Mouse (Mus musculus) spleen, postnatal 4 days (tissue): ENCODE results near the gene Dazap2.
"Not testable (repeated sequence)": the region's sequence is repeated elsewhere in the genome, so short reads cannot be mapped to it uniquely, and the experiment has no call there.

Experiments used
- DNase-seq, 2 experiments: peaks; one replicate each; pipeline ENCODE4 v3.0.0; 2022; ENCODE audit warnings: low spot score in 2 of 2

The Dazap2 gene

GRCm38 (mm10) chr15:100614996-100615824 lies at the start of gene Dazap2:
Dazap2 (plus strand) TSS chr15:100615349.
- peak; percentile 100 for DNase-seq

DNA sequence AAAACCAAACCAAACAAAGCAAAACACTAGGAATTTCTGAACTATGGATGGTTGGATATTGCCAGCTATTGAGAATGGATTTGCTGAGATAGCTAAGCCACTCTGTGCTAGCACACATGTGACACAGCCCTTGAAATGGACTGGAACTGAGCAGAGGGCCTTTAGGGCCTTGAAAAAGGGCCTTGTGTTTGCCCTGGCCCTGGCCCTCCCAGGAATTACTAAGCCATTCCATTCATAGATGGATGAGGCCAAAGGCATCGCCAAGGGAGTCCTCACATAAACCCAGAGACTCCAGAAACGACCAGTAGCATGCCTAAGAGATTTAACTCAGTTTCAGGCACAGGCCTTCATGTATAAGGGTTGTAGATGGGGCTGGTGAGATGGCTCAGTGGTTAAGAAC lies 48.6 kb upstream of the Dazap2 start:
- DNase-seq, result no peak

DNA sequence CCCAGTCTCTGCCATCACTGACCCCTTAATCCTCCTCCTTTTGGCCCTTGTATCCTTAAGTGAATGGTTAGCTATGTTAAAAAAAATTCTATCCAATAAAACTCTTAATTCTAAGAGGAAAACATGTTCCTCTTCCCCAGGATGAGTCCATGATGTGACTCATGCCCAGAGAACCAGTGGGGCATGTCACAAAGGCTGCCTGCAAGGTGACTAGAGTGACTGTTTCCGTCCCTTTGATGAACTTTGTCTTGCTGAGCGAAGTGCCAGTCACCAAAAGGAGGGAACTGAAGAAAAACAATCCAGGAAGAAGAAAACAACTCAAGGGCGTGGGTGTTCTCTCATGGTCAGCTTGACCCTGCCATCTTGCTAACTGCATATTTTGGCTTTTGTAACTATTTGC lies 45.9 kb upstream of the Dazap2 start:
- DNase-seq, result no peak

DNA sequence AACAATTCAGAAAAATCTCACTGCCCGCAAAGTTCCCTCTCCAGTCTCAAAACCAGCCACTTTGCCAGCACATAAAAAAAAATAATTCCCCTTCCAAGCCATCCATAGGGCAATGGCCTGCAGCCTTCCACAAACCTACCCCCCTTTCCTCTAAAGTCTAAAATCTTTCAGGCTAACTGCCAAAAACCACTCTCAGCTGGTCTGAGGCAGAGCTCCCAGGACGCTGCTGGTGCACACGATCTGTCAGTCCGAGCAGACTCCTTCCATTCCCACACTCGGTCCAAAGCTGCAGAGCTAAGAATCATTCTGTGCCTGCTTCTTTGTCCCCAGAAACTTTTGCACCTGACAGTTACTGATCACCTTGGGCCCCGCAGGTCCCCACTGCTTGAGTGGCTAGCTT lies 41.2 kb upstream of the Dazap2 start:
- DNase-seq, result no peak

GRCm38 (mm10) chr15:100574378-100574777 lies 40.8 kb upstream of the Dazap2 start:
- DNase-seq, result no peak

GRCm38 (mm10) chr15:100575366-100575765 lies 39.8 kb upstream of the Dazap2 start:
- no peak for DNase-seq

- no peak for DNase-seq
Observed at GRCm38 (mm10) chr15:100576392-100576791, 38.8 kb upstream of the Dazap2 start.

DNA sequence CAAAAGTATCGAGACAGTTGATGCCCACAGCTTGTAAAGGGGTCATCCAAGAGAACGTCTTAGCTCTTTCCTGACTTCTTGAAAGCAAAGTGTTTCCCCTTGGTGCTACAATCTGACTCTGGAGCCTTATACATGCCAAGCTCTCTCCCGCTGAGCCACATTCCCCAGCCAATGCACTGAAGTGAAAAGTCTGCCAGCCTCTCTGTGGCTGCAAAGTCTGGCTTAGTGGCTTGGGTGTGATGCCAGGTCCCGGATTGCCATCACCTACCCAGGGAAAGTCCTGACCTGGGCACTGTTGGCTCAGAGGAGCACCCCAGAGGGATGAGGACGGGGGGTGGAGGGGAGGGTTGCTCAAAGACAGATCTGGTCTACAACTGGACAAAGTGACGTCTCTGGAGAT lies 38.3 kb upstream of the Dazap2 start:
- DNase-seq, result no peak

DNA sequence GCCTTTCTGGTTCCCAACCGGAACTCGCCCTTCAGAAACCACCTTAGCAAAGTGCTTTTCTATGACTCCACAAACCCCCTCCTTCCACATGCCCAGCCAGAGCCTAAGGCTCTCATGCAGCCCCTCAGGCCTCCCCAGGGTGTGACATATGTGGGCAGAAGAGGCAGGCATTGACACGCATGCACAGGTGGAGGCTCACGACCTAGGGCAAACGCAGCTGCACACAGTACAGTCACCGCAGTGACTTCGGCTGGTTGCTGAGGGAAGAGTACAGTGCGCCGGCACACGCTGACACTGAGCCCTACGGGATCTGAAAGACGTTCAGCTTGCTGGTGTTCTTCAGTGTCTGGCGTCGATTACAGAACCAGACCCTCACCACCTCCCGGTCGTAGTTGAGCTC lies 37.2 kb upstream of the Dazap2 start:
- no peak for DNase-seq

GRCm38 (mm10) chr15:100580108-100580507 lies 35.0 kb upstream of the Dazap2 start:
- no peak for DNase-seq

DNA sequence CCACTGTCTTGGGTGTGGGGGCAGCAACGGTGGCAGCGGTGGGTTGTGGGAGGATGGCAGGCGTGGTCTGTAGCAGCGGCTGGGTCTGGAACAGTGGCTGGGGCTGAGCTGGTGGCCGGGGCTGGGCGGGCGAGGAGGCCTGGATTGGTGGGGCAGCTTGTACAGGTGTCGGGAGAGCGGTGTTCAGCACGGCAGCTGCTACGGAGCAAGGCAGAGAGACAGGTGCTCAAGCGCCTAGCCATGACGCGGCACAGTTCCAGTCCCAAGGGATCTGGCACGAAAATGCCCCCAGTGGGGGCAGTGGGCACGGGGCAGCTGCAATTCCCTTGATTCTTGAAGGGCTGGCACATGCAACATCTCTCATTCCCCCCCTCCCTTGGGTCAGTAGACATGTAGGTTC lies 29.2 kb upstream of the Dazap2 start:
- no peak for DNase-seq

DNA sequence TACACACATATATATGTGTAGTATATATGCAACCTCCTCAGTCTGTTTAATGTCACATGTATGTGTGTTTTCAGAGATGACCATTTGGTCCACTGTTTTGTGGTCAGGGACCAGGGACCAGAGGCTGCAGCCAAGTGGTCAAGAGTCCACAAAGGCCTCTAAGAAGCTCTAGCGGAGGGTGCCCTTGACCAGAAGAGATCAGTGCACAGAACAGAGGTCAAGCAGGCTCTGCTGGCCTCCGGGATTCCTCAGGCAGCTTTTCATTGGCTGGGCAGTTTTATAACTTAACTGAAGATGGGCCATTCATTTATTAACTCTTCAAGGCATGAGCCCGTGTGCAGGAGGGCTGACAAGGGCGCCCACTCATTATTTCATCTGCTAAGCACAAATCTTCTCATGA lies 28.0 kb upstream of the Dazap2 start:
- DNase-seq, result no peak

DNA sequence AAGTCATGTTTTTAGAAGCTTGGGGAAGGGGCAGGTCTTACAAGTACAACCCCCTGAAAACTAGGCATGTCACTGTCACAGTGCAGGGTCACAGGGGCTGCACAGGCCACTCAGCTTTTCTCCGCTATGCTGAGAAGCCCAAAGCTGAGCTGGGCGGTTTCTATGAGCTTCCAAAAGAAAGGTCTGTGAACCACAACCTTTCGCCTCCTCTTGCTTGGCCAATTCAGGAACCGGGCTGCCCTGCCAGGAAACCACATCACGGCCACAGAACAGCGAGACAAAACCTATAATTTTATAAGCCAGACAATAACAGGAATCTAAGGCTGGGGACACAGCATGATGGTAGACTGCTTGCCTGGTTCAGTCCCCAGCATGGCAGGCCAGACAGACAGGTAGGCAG lies 26.9 kb upstream of the Dazap2 start:
- DNase-seq, result no peak

DNA sequence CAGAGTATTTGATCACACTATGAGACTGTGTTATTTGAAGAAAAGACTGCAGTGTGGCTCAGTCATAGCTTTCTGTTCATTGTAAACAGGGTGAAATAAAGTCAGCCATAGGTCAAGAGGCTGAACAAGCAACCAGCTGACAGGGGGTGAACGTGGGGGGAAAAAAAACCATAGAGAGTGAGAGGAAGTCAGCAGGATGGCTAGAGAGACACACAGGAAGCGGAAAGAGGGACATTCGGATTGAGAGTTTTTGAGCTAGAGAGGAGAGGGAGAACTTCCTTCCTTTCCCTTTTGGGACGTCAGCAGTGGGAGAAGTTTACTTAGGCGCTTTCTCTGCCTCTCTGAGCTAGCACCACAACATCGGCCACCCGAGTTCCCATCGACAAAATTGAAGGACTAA lies 24.7 kb upstream of the Dazap2 start:
- DNase-seq, result no peak

DNA sequence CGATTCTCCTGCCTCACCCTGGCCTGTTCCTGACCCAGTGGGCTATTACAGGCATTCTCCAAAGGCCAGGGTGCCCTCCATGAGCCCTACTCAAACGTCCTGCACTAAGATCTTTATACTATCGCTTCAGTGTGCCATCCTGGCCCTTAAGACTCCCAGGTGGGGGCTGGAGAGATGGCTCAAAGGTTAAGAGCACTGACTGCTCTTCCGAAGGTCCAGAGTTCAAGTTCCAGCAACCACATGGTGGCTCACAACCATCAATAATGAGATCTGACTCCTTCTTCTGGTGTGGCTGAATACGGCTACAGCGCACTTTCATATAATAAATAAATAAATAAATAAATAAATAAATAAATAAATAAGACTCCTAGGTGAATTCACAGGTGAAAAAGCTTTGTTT lies 22.3 kb upstream of the Dazap2 start:
- DNase-seq, result no peak

- DNase-seq, result no peak
Observed at GRCm38 (mm10) chr15:100598287-100598882, 16.8 kb upstream of the Dazap2 start.

DNA sequence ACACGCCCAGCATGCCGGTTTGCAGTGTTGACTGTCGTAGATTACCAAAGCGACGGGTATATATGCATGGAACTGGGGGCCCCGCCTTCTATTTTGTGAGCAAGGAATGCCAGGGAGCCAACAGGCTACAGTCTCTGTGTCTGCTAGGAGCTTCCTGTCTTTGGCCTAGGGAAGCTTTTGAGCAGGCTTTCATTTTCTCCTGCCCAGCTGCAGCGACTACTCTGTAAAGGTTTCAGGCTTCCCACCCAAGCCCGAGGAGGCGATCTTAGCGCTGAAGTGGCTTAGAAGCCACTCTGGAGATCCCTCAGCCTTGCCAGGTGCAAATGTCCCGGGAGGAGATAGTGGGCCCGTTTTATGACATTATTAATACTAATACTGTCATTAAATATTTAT lies 16.3 kb upstream of the Dazap2 start:
- no peak for DNase-seq

- DNase-seq, result peak in 1 of 2 experiments; percentile 70
Observed at GRCm38 (mm10) chr15:100599276-100600046, 15.7 kb upstream of the Dazap2 start, which contains the start of gene Pou6f1. Pou6f1 (minus strand) TSS chr15:100599984.

- DNase-seq, result peak; percentile 55 to 82
Observed at GRCm38 (mm10) chr15:100600047-100600695, 15.0 kb upstream of the Dazap2 start.

DNA sequence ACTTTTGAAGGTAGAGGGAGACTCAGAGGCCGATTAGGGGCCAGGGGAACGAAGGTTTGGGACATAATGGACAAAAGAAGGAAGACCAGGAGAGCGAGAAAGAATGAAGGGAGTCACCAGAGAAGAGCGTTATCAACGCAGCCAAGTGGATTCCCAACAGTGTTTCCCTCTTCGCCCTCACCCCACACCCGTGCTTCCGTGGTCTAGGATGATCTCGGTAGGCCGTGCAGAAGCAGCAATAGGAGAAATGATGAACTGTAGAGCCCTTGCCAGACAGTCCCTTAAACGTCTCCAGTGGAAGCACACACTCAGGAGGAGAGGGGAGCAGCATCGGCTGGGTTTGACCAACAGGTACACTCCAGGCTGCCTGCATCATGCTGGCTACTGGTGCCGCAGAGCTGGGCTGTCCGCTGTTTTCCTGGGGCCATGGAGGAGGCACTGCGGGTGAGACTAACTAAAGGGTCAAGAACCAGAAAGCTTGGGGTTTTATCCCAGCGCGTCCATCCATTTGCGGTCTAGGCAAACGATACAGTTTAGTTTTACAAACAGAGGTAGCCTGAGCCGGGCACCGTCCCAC lies 14.4 kb upstream of the Dazap2 start:
- no peak for DNase-seq

DNA sequence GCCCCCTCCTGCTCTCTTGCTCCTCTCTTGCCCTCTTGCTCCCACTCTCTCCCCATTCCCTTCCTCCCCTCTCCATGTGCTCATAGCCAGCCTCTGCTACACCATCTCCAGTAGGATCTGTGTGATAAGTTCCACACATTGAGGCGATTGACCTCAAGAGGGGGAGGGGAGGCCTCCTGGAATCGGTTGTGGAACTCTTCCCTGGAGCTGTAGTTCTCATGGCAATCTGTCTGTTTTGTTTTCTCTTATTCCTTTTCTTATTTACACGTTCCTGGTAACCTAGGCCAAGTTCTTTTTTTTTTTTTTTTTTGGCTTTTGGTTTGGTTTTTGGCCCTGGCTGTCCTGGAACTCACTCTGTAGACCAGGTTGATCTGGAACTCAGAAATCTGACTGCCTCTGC lies 13.5 kb upstream of the Dazap2 start:
- DNase-seq, result no peak

GRCm38 (mm10) chr15:100606677-100607076 lies 8.5 kb upstream of the Dazap2 start:
- DNase-seq, result not testable (repeated sequence)
